Mouse (Mus musculus) hindbrain, embryonic 12.5 days (tissue): Measurements from ENCODE around the gene Lcor. TPM values are rescaled to one million over a fixed set of nuclear protein-coding genes. Genes with fewer than 3 reads are reported as not detected.

Experiments
- microRNA-seq: library from miRNA; unstranded; fragments of <30 nt; microRNA quantifications from one replicate; pipeline ENCODE4, GENCODE M21; 2017
- polyA plus RNA-seq: library from polyadenylated mRNA; unstranded; fragments of >200 nt; fragmentation: Nextera tagmentation; extraction: Ambion mirVana; gene quantifications from 2 replicates; pipeline ENCODE4 v1.2.1, GENCODE M21; 2016

Lcor gene
- polyA plus RNA-seq, 1 experiment from 2014 or later: 37.2 TPM

Small RNAs within 50 kb of the gene (microRNA-seq; reads per million reads assigned to microRNA genes)
- not detected for gene Mir8091

Other genes starting within 250 kb of the Lcor start
- gene Tm9sf3, start 218.6 kb upstream of the Lcor start, polyA plus RNA-seq: 146 and 155 TPM in 2 replicates
- 2.5 and 2.9 TPM in 2 replicates for gene Pik3ap1, start 97.5 kb upstream of the Lcor start, polyA plus RNA-seq
- 3.9 and 4.8 TPM in 2 replicates for gene Gm340, start 99.7 kb downstream of the Lcor start, polyA plus RNA-seq